Mouse (Mus musculus) embryonic fibroblast, embryonic 13.5 days (primary cell): ENCODE measurements around the gene Wnt4.

Source experiments
- CTCF ChIP-seq: IDR thresholded peaks from 2 replicates; pipeline ENCODE4 v1.5.1; 2011; ENCODE audit warnings: mild to moderate bottlenecking, control low read depth, low read length, moderate library complexity, borderline replicate concordance; ENCODE audit not compliant: insufficient read depth
- POLR2A ChIP-seq: IDR thresholded peaks from 2 replicates; pipeline ENCODE4 v1.6.1; 2011; ENCODE audit warnings: low read depth, mild to moderate bottlenecking, control low read depth, low read length, moderate library complexity

DNA sequence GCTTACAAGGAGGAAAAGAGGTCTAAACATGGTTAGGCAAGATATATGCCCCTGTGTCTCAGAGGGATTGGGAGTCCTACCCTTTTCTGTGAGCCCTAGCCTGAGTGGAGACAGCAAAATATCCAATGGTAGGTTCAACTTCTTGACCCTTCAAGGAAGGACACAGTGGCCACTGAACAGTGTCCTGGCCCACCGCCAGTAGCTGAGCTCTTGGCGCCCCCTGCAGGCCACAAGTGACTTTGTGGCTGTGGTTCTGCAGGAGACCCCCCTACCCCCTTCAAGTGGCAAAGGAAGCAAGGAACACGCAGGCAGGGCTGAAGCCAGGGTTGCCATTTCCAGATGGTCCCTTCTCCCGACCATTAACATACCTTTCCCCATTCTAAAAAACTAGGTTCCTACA, 10.5 kb downstream of the Wnt4 start:
- no peak for TF ChIP-seq POLR2A
- peak; percentile 73 for TF ChIP-seq CTCF
